Mouse (Mus musculus) small intestine, adult 2 months (tissue): ENCODE results near the gene Izumo2.

ENCODE experiments used
- CTCF ChIP-seq: fragments of 200-500 bp; IDR thresholded peaks from 2 replicates; pipeline ENCODE4 v1.5.1; 2012; ENCODE audit warnings: low read depth, mild to moderate bottlenecking, control low read depth, inconsistent platforms, low read length, moderate library complexity, mixed read lengths; ENCODE audit not compliant: insufficient replicate concordance, insufficient read length; ENCODE audit errors: extremely low read depth
- POLR2A ChIP-seq: fragments of 200-500 bp; IDR thresholded peaks from 2 replicates; pipeline ENCODE4 v1.6.1; 2012; ENCODE audit warnings: low read depth, mild to moderate bottlenecking, control low read depth, inconsistent platforms, low read length, moderate library complexity

DNA sequence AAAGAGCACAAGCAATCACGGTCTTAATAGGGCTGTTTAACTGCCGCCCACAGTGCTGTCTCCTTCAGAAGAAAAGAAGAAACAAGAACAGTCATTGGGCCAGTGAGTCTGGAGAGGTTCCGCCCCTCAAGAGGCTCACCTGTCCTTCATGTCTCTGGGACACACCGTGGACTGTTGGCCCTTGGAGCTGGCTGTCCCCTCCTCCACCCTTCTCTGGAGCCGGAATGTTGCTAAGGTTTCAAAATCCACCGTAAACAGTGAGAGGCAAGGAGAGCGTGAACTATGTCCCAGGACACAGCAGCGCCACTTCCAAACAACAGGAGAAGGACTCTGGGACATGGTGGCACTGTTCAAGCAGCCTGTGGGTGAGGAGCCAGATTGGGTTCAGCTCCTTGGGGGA is 24.9 kb upstream of the Izumo2 start:
- TF ChIP-seq POLR2A: peak; percentile 22; the same call in 1 of the 2 replicates
- TF ChIP-seq CTCF: no peak
